Mouse (Mus musculus): ENCODE measurements around the gene Ptger1.

DNA sequence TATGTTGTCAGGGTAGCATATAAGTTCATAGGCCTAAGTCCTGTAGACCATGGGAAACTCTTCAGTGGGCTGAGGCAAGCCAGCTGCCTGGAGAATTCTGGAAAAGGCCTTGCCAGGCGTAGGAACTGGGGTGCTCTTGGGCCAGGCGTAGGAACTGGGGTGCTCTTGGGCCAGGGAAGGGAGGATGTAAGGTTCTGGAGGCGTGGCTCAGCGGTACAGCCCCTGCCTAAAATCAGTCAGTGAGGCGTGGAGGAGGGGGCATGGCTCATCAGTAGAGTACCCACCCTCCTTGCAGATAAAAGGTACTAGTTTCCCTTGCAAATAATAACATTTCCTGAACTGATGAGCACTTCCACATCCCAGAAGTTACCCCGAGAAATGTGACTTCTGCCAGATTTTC lies 11.8 kb upstream of the Ptger1 start:
- no peak for TF ChIP-seq CTCF (IDR thresholded peaks at IDR 0.05; ENCODE audit: low read depth)
- no peak for TF ChIP-seq EP300 (IDR thresholded peaks at IDR 0.05; ENCODE audit: low read depth)
